Mouse (Mus musculus) testis, adult 2 months (tissue): ENCODE data around the gene Hhatl. TPM values are rescaled to one million over a fixed set of nuclear protein-coding genes. Genes with fewer than 3 reads are reported as not detected.
A peak's percentile ranks its signal among the peaks of the same experiment; 100 is the strongest.

Source experiments
- H3K27ac ChIP-seq: fragments of 200-500 bp; 2 replicates; pipeline ENCODE4 v1.5.1; 2012; ENCODE audit warnings: low read depth, low read length; ENCODE audit not compliant: control insufficient read depth, insufficient read depth
- H3K27me3 ChIP-seq: fragments of 200-500 bp; 2 replicates; pipeline ENCODE4 v1.6.1; 2012; ENCODE audit warnings: mild to moderate bottlenecking, low read length, moderate library complexity; ENCODE audit not compliant: control insufficient read depth, insufficient read depth
- H3K36me3 ChIP-seq: fragments of 200-500 bp; 2 replicates; pipeline ENCODE4 v1.6.1; 2012; ENCODE audit warnings: mild to moderate bottlenecking, low read length; ENCODE audit not compliant: control insufficient read depth, insufficient read depth
- H3K4me1 ChIP-seq: fragments of 200-500 bp; 2 replicates; pipeline ENCODE4 v1.6.1; 2012; ENCODE audit warnings: low read length; ENCODE audit not compliant: control insufficient read depth, insufficient read depth
- H3K4me3 ChIP-seq: fragments of 200-500 bp; 2 replicates; pipeline ENCODE4 v1.5.1; 2012; ENCODE audit warnings: low read depth, mild to moderate bottlenecking, low read length, moderate library complexity, mixed read lengths; ENCODE audit not compliant: control insufficient read depth
- CTCF ChIP-seq: fragments of 200-500 bp; IDR thresholded peaks from 2 replicates; pipeline ENCODE4 v1.5.1; 2012; ENCODE audit warnings: low read depth, mild to moderate bottlenecking, inconsistent platforms, low read length, moderate library complexity; ENCODE audit not compliant: control insufficient read depth, insufficient read depth, insufficient replicate concordance
- POLR2A ChIP-seq: fragments of 200-500 bp; IDR thresholded peaks from 2 replicates; pipeline ENCODE4 v1.6.1; 2012; ENCODE audit warnings: low read depth, mild to moderate bottlenecking, inconsistent platforms, low read length, moderate library complexity; ENCODE audit not compliant: control insufficient read depth
- polyA plus RNA-seq: library from polyadenylated mRNA; depleted of rRNA; stranded (reverse); fragments of >200 nt; gene quantifications from 2 replicates; pipeline ENCODE4 v1.2.3, GENCODE M21; 2012

The Hhatl gene
- polyA plus RNA-seq, 1 experiment, result 19.8 TPM

- H3K4me1 ChIP-seq, result peaks cover 25% of the 10 kb centered on the region
- H3K36me3 ChIP-seq, result no peaks in the 10 kb centered on the region; the same call in 1 of the 2 replicates
- peak overlapping the region; percentile 88 for H3K4me3 ChIP-seq
- no peak for TF ChIP-seq CTCF
- TF ChIP-seq POLR2A, result no peak; the same call in 1 of the 2 replicates
- no peak overlapping the region for H3K27ac ChIP-seq
- no peaks in the 10 kb centered on the region for H3K27me3 ChIP-seq
These were observed 34.2 kb downstream of the Hhatl start for GRCm38 (mm10) chr9:121757835-121758814.

GRCm38 (mm10) chr9:121757432-121757831 is 34.9 kb downstream of the Hhatl start:
- Histone ChIP-seq H3K36me3 (no peaks in the 10 kb centered on the region; the same call in 1 of the 2 replicates), H3K4me3 (no peak overlapping the region), H3K4me1 (peaks cover 25% of the 10 kb centered on the region), H3K27me3 (no peaks in the 10 kb centered on the region), H3K27ac (no peak overlapping the region)
- TF ChIP-seq POLR2A, result no peak
- TF ChIP-seq CTCF, result no peak

GRCm38 (mm10) chr9:121756785-121757184 is 35.5 kb downstream of the Hhatl start:
- H3K27ac ChIP-seq, result no peak overlapping the region
- no peak overlapping the region for H3K4me3 ChIP-seq
- no peaks in the 10 kb centered on the region for H3K27me3 ChIP-seq
- peaks cover 2% of the 10 kb centered on the region for H3K36me3 ChIP-seq
- TF ChIP-seq CTCF (no peak), POLR2A (no peak)
- H3K4me1 ChIP-seq, result peaks cover 25% of the 10 kb centered on the region

- TF ChIP-seq POLR2A, result no peak
- TF ChIP-seq CTCF, result no peak
- peaks cover 3% of the 10 kb centered on the region for H3K36me3 ChIP-seq
These were observed 37.7 kb downstream of the Hhatl start for GRCm38 (mm10) chr9:121754624-121755023.

GRCm38 (mm10) chr9:121752774-121753173 is 39.5 kb downstream of the Hhatl start:
- Histone ChIP-seq H3K4me1 (no peaks in the 10 kb centered on the region), H3K36me3 (peaks cover 6% of the 10 kb centered on the region), H3K27ac (no peak overlapping the region), H3K27me3 (no peaks in the 10 kb centered on the region), H3K4me3 (no peak overlapping the region)
- TF ChIP-seq CTCF, result no peak
- no peak for TF ChIP-seq POLR2A

More at GRCm38 (mm10) chr9:121754624-121755023, 37.7 kb downstream of the Hhatl start:
- Histone ChIP-seq H3K27ac (no peak overlapping the region), H3K4me1 (peaks cover 15% of the 10 kb centered on the region), H3K4me3 (no peak overlapping the region), H3K27me3 (no peaks in the 10 kb centered on the region)

- Histone ChIP-seq H3K27me3 (no peaks in the 10 kb centered on the region), H3K4me3 (no peak overlapping the region), H3K36me3 (peaks cover 12% of the 10 kb centered on the region), H3K27ac (no peak overlapping the region), H3K4me1 (no peaks in the 10 kb centered on the region)
- TF ChIP-seq POLR2A (no peak), CTCF (no peak)
These were observed 48.3 kb downstream of the Hhatl start for GRCm38 (mm10) chr9:121744051-121744450.

GRCm38 (mm10) chr9:121741168-121741567 is 51.1 kb downstream of the Hhatl start:
- no peak for TF ChIP-seq POLR2A
- no peak for TF ChIP-seq CTCF
- Histone ChIP-seq H3K36me3 (peaks cover 9% of the 10 kb centered on the region), H3K4me1 (no peaks in the 10 kb centered on the region), H3K27ac (no peak overlapping the region), H3K4me3 (no peak overlapping the region), H3K27me3 (no peaks in the 10 kb centered on the region)
